Comparison of ENCODE assay signal across 11 mouse cellular contexts in genomic region chr11:72234013-72234412, GRCm38 (mm10). TPM values are rescaled to one million over a fixed set of nuclear protein-coding genes. Genes with fewer than 3 reads are reported as not detected.
DNase-seq lines count a peak whose midpoint lies in the region; ATAC-seq and TF ChIP-seq lines count a peak whose summit lies in the region.
"Had no signal": no experiment of that assay in that cellular context is flagged by ENCODE, and none has a peak within 500 bp of the region (broad histone marks: within the 10 kb centered on the region; RNA-seq: fewer than 3 reads in every experiment).

No protein-coding gene starts in this region.

- no peak for DNase-seq in embryonic facial prominence, embryonic 10.5 days (ENCODE audit: low spot score)
- peak; percentile 31 to 76 for DNase-seq in cerebellum, postnatal 4 days (ENCODE audit: low spot score in 2 of 2)
- DNase-seq in thymus, postnatal 36 days, result no peak
- DNase-seq in thymus, postnatal 0 days (ENCODE audit: low spot score), result no peak
- no peak for DNase-seq in liver, embryonic 11.5 days (ENCODE audit: low spot score)
- DNase-seq: kidney, postnatal 10 days had no signal

- ATAC-seq in embryonic facial prominence, embryonic 15.5 days (ENCODE audit: insufficient number of reproducible peaks, low FRiP score, low TSS enrichment, low read depth), result 0 out of 2 replicates have a peak, but pooled peaks have one; percentile 7
- peak; percentile 52 for ATAC-seq in granulocyte monocyte progenitor cell, adult 5-6 weeks (replicated peaks; ENCODE audit: poor library complexity, severe bottlenecking)
- ATAC-seq in liver, embryonic 11.5 days (replicated peaks; ENCODE audit: low FRiP score), result no peak

- no peaks in the 10 kb centered on the region for H3K9me3 ChIP-seq in embryonic facial prominence, embryonic 15.5 days (replicated peaks)
- H3K9me3 ChIP-seq in embryonic facial prominence, embryonic 10.5 days, result no peaks in the 10 kb centered on the region
- no peaks in the 10 kb centered on the region for H3K9me3 ChIP-seq in liver, embryonic 11.5 days (ENCODE audit: control insufficient read depth, low read length)

- TF ChIP-seq CTCF in olfactory bulb, adult 2 months (IDR thresholded peaks at IDR 0.05; ENCODE audit: insufficient read depth, low read depth, low read length), result no peak

- no peaks in the 10 kb centered on the region for H3K36me3 ChIP-seq in embryonic facial prominence, embryonic 15.5 days
- no peaks in the 10 kb centered on the region for H3K36me3 ChIP-seq in embryonic facial prominence, embryonic 10.5 days (replicated peaks)
- no peaks in the 10 kb centered on the region for H3K36me3 ChIP-seq in liver, embryonic 11.5 days (ENCODE audit: control insufficient read depth, insufficient read depth, low read length)

- no peak overlapping the region for H3K4me3 ChIP-seq in embryonic facial prominence, embryonic 15.5 days (replicated peaks)
- no peak overlapping the region for H3K4me3 ChIP-seq in embryonic facial prominence, embryonic 10.5 days
- no peak overlapping the region for H3K4me3 ChIP-seq in olfactory bulb, adult 2 months (ENCODE audit: insufficient read depth, low read depth, low read length)
- H3K4me3 ChIP-seq in liver, embryonic 11.5 days (ENCODE audit: low read depth, low read length), result no peak overlapping the region

- H3K9ac ChIP-seq in embryonic facial prominence, embryonic 15.5 days, result no peak overlapping the region
- H3K9ac ChIP-seq in liver, embryonic 11.5 days (ENCODE audit: low read depth, low read length), result no peak overlapping the region

- 70% methylated on average over 5 of the region's 5 CpGs for WGBS in embryonic facial prominence, embryonic 15.5 days
- WGBS in embryonic facial prominence, embryonic 10.5 days, result 84% methylated on average over 5 of the region's 5 CpGs
- WGBS in olfactory bulb, adult 2 months, result 51% methylated on average over 5 of the region's 5 CpGs
- WGBS in liver, embryonic 11.5 days, result 70% methylated on average over 5 of the region's 5 CpGs

- TF ChIP-seq POLR2A in olfactory bulb, adult 2 months (IDR thresholded peaks at IDR 0.05; ENCODE audit: insufficient read depth, low read depth, low read length), result no peak

- no peak overlapping the region for H3K4me2 ChIP-seq in embryonic facial prominence, embryonic 15.5 days (replicated peaks)
- H3K4me2 ChIP-seq in liver, embryonic 11.5 days, result no peak overlapping the region

- H3K4me1 ChIP-seq in embryonic facial prominence, embryonic 15.5 days, result no peaks in the 10 kb centered on the region
- H3K4me1 ChIP-seq in embryonic facial prominence, embryonic 10.5 days, result no peaks in the 10 kb centered on the region
- H3K4me1 ChIP-seq in olfactory bulb, adult 2 months (ENCODE audit: control insufficient read depth, insufficient read depth, low read length), result peaks cover 11% of the 10 kb centered on the region
- H3K4me1 ChIP-seq in liver, embryonic 11.5 days (replicated peaks; ENCODE audit: control insufficient read depth, insufficient read depth, low read length), result no peaks in the 10 kb centered on the region

- no peak overlapping the region for H3K27ac ChIP-seq in embryonic facial prominence, embryonic 15.5 days (replicated peaks)
- H3K27ac ChIP-seq in embryonic facial prominence, embryonic 10.5 days (replicated peaks), result no peak overlapping the region
- H3K27ac ChIP-seq in olfactory bulb, adult 2 months (ENCODE audit: insufficient read depth, low read depth, low read length), result peak overlapping the region; percentile 58
- no peak overlapping the region for H3K27ac ChIP-seq in liver, embryonic 11.5 days (ENCODE audit: low read depth, low read length)

- H3K27me3 ChIP-seq in embryonic facial prominence, embryonic 15.5 days, result no peaks in the 10 kb centered on the region
- no peaks in the 10 kb centered on the region for H3K27me3 ChIP-seq in embryonic facial prominence, embryonic 10.5 days (replicated peaks; ENCODE audit: low read depth, poor library complexity, severe bottlenecking)
- no peaks in the 10 kb centered on the region for H3K27me3 ChIP-seq in liver, embryonic 11.5 days (replicated peaks; ENCODE audit: control insufficient read depth, insufficient read depth, low read length)

RNA-seq across cellular contexts. Expression of gene Med31, which starts 18.6 kb away (rescaled TPM):
- polyA plus RNA-seq in embryonic facial prominence, embryonic 15.5 days (2015; fragmentation: Nextera tagmentation; extraction: Ambion mirVana), result 49.4 and 50.9 TPM in 2 replicates
- 46.7 and 50.8 TPM in 2 replicates for polyA plus RNA-seq in embryonic facial prominence, embryonic 10.5 days (2016; fragmentation: Nextera tagmentation; extraction: Ambion mirVana)
- total RNA-seq in granulocyte monocyte progenitor cell, adult 5-6 weeks (2014; fragmentation: Nextera tagmentation), result 12.2 and 12.4 TPM in 2 replicates
- total RNA-seq in granulocyte monocyte progenitor cell, adult 5-6 weeks (2017), result 12.7 and 20.9 TPM in 2 replicates
- polyA plus RNA-seq in olfactory bulb, adult 2 months (2012; ENCODE audit: insufficient read depth, insufficient read length, low replicate concordance, missing spikeins), result not detected in 2 replicates
- 50.1 and 52.1 TPM in 2 replicates for polyA plus RNA-seq in thymus, postnatal 0 days (2015; fragmentation: Nextera tagmentation; extraction: Ambion mirVana)
- polyA plus RNA-seq in liver, embryonic 11.5 days (2014; fragmentation: Nextera tagmentation; extraction: Ambion mirVana), result 27.5 and 29.8 TPM in 2 replicates

RNA-seq across cellular contexts. Expression of gene Txndc17, which starts 26.7 kb away (rescaled TPM):
- polyA plus RNA-seq in embryonic facial prominence, embryonic 15.5 days (2015; fragmentation: Nextera tagmentation; extraction: Ambion mirVana), result 254 and 268 TPM in 2 replicates
- 180 TPM in 2 replicates for polyA plus RNA-seq in embryonic facial prominence, embryonic 10.5 days (2016; fragmentation: Nextera tagmentation; extraction: Ambion mirVana)
- 115 and 151 TPM in 2 replicates for total RNA-seq in granulocyte monocyte progenitor cell, adult 5-6 weeks (2014; fragmentation: Nextera tagmentation)
- total RNA-seq in granulocyte monocyte progenitor cell, adult 5-6 weeks (2017), result 36.3 and 66.3 TPM in 2 replicates
- polyA plus RNA-seq in olfactory bulb, adult 2 months (2012; ENCODE audit: insufficient read depth, insufficient read length, low replicate concordance, missing spikeins), result not detected in 2 replicates
- 148 and 164 TPM in 2 replicates for polyA plus RNA-seq in thymus, postnatal 0 days (2015; fragmentation: Nextera tagmentation; extraction: Ambion mirVana)
- polyA plus RNA-seq in liver, embryonic 11.5 days (2014; fragmentation: Nextera tagmentation; extraction: Ambion mirVana), result 144 and 153 TPM in 2 replicates

RNA-seq across cellular contexts. Expression of gene 4933427D14Rik, which starts 26.8 kb away (rescaled TPM):
- 13.5 and 17.2 TPM in 2 replicates for polyA plus RNA-seq in embryonic facial prominence, embryonic 15.5 days (2015; fragmentation: Nextera tagmentation; extraction: Ambion mirVana)
- polyA plus RNA-seq in embryonic facial prominence, embryonic 10.5 days (2016; fragmentation: Nextera tagmentation; extraction: Ambion mirVana), result 17.1 and 19.9 TPM in 2 replicates
- 10.4 and 12.1 TPM in 2 replicates for total RNA-seq in granulocyte monocyte progenitor cell, adult 5-6 weeks (2014; fragmentation: Nextera tagmentation)
- total RNA-seq in granulocyte monocyte progenitor cell, adult 5-6 weeks (2017), result 7.2 and 34.4 TPM in 2 replicates
- polyA plus RNA-seq in olfactory bulb, adult 2 months (2012; ENCODE audit: insufficient read depth, insufficient read length, low replicate concordance, missing spikeins), result not detected in 2 replicates
- 19.2 and 20.7 TPM in 2 replicates for polyA plus RNA-seq in thymus, postnatal 0 days (2015; fragmentation: Nextera tagmentation; extraction: Ambion mirVana)
- 6.9 and 8.6 TPM in 2 replicates for polyA plus RNA-seq in liver, embryonic 11.5 days (2014; fragmentation: Nextera tagmentation; extraction: Ambion mirVana)

RNA-seq across cellular contexts. Expression of gene Gm43951, which starts 27.4 kb away (rescaled TPM):
- polyA plus RNA-seq in embryonic facial prominence, embryonic 15.5 days (2015; fragmentation: Nextera tagmentation; extraction: Ambion mirVana), result 0.41 and 0.43 TPM in 2 replicates
- 0.72 and 0.83 TPM in 2 replicates for polyA plus RNA-seq in embryonic facial prominence, embryonic 10.5 days (2016; fragmentation: Nextera tagmentation; extraction: Ambion mirVana)
- total RNA-seq in granulocyte monocyte progenitor cell, adult 5-6 weeks (2014; fragmentation: Nextera tagmentation), result 0.21 TPM in 1 of 2 replicates, not detected in the other
- total RNA-seq in granulocyte monocyte progenitor cell, adult 5-6 weeks (2017), result 1.0 and 1.1 TPM in 2 replicates
- polyA plus RNA-seq in olfactory bulb, adult 2 months (2012; ENCODE audit: insufficient read depth, insufficient read length, low replicate concordance, missing spikeins), result not detected in 2 replicates
- 0.06 and 0.07 TPM in 2 replicates for polyA plus RNA-seq in thymus, postnatal 0 days (2015; fragmentation: Nextera tagmentation; extraction: Ambion mirVana)
- polyA plus RNA-seq in liver, embryonic 11.5 days (2014; fragmentation: Nextera tagmentation; extraction: Ambion mirVana), result not detected in 2 replicates
- polyA plus RNA-seq: stomach, embryonic 14.5 days had no signal

RNA-seq across cellular contexts. Expression of gene Slc13a5, which starts 33.0 kb away (rescaled TPM):
- polyA plus RNA-seq in embryonic facial prominence, embryonic 15.5 days (2015; fragmentation: Nextera tagmentation; extraction: Ambion mirVana), result 9.2 and 9.4 TPM in 2 replicates
- polyA plus RNA-seq in embryonic facial prominence, embryonic 10.5 days (2016; fragmentation: Nextera tagmentation; extraction: Ambion mirVana), result 0.10 and 0.14 TPM in 2 replicates
- total RNA-seq in granulocyte monocyte progenitor cell, adult 5-6 weeks (2014; fragmentation: Nextera tagmentation), result not detected in 2 replicates
- not detected in 2 replicates for total RNA-seq in granulocyte monocyte progenitor cell, adult 5-6 weeks (2017)
- not detected in 2 replicates for polyA plus RNA-seq in olfactory bulb, adult 2 months (2012; ENCODE audit: insufficient read depth, insufficient read length, low replicate concordance, missing spikeins)
- not detected in 2 replicates for polyA plus RNA-seq in thymus, postnatal 0 days (2015; fragmentation: Nextera tagmentation; extraction: Ambion mirVana)
- not detected in 2 replicates for polyA plus RNA-seq in liver, embryonic 11.5 days (2014; fragmentation: Nextera tagmentation; extraction: Ambion mirVana)
- total RNA-seq: heart, postnatal 14 days had no signal

Comparison
In these comparisons a context has a peak if more than half of its experiments do, and no peak if none do; other contexts are left out.
1. DNase-seq: peak in cerebellum, postnatal 4 days (2 of 2); none in embryonic facial prominence, embryonic 10.5 days (single experiment), thymus, postnatal 36 days (0 of 2), thymus, postnatal 0 days (single experiment) and liver, embryonic 11.5 days (single experiment).
2. RNA of gene Med31, which starts 18.6 kb away (polyA plus RNA-seq): 50.1 to 52.1 TPM in thymus, postnatal 0 days, 49.4 to 50.9 TPM in embryonic facial prominence, embryonic 15.5 days, 46.7 to 50.8 TPM in embryonic facial prominence, embryonic 10.5 days and 27.5 to 29.8 TPM in liver, embryonic 11.5 days; not detected in olfactory bulb, adult 2 months; every median in the first group is over 10 times any median in the second.